Mouse (Mus musculus) MEL (cell line): ENCODE results near the gene Artn.

Experiments
- CHD2 ChIP-seq: IDR thresholded peaks from 2 replicates; pipeline ENCODE4 v1.6.1; 2011; ENCODE audit warnings: low read length, improper control_type of control experiment
- CTCF ChIP-seq, 3 experiments: IDR thresholded peaks in 2 of 3; conservative IDR thresholded peaks in 1 of 3; 2 replicates each; pipeline ENCODE4 v1.5.1; 2011 to 2012; ENCODE audit warnings: low read length in 3 of 3, low read depth in 2 of 3, mild to moderate bottlenecking in 2 of 3, improper control_type of control experiment in 1 of 3, inconsistent platforms in 1 of 3, mixed read lengths in 1 of 3, moderate library complexity in 1 of 3; ENCODE audit not compliant: control insufficient read depth in 1 of 3, insufficient read depth in 1 of 3, poor library complexity in 1 of 3, severe bottlenecking in 1 of 3
- JUND ChIP-seq: IDR thresholded peaks from 2 replicates; pipeline ENCODE4 v1.6.1; 2011; ENCODE audit warnings: low read depth, mild to moderate bottlenecking, improper control_type of control experiment, low read length
- KAT2A ChIP-seq: conservative IDR thresholded peaks from 2 replicates; pipeline ENCODE4 v1.6.1; 2012; ENCODE audit warnings: low read depth, low read length, improper control_type of control experiment, inconsistent platforms
- MEF2A ChIP-seq: IDR thresholded peaks from 2 replicates; pipeline ENCODE4 v1.6.1; 2014; ENCODE audit warnings: low read depth, mild to moderate bottlenecking, inconsistent platforms, low read length, improper control_type of control experiment; ENCODE audit not compliant: poor library complexity, insufficient replicate concordance, severe bottlenecking; ENCODE audit errors: extremely low read depth
- POLR2A ChIP-seq, 2 experiments: IDR thresholded peaks; 2 replicates each; pipeline ENCODE4 v1.6.1; 2011 to 2012; ENCODE audit warnings: low read length in 2 of 2, mild to moderate bottlenecking in 2 of 2, control low read depth in 1 of 2, improper control_type of control experiment in 1 of 2, low read depth in 1 of 2, moderate library complexity in 1 of 2; ENCODE audit not compliant: control insufficient read depth in 1 of 2, insufficient read depth in 1 of 2, poor library complexity in 1 of 2

DNA sequence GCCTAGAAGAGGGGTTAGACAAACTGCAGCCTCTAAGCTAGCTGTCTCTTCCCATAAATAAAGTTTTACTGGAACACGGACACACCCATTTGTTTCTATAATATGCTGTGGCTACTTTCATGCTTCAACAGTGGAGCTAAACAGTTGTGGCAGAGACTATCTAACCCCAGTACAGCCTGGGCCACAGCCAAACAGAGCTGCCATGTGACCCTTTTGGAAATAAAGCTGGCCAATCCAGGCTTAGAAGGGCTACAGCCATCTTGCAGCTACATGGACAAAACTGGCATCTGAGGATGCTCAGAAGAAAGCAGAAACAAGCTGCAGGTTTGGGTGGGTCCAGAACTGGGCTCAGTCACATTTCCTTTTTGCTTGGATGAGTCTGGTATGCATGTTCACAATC lies 46.3 kb upstream of the Artn start:
- TF ChIP-seq JUND: no peak
- no peak for TF ChIP-seq CTCF (IDR thresholded peaks at IDR 0.05 in 2 of 3, conservative IDR thresholded peaks at IDR 0.05 in 1 of 3; ENCODE audit: control insufficient read depth in 1 of 3, insufficient read depth in 1 of 3, low read depth in 2 of 3, low read length in 3 of 3, poor library complexity in 1 of 3, severe bottlenecking in 1 of 3)
- TF ChIP-seq MEF2A: no peak
- TF ChIP-seq POLR2A (IDR thresholded peaks at IDR 0.05; ENCODE audit: control insufficient read depth in 1 of 2, insufficient read depth in 1 of 2, low read depth in 1 of 2, low read length in 2 of 2, poor library complexity in 1 of 2): no peak
- no peak for TF ChIP-seq KAT2A
- no peak for TF ChIP-seq CHD2
